Mouse (Mus musculus) thymus, adult 18-20 months (tissue): ENCODE measurements around the gene Efhd1.

Source experiments
- DNase-seq, 2 experiments: peaks; one replicate each; pipeline ENCODE4 v3.0.0; 2022; ENCODE audit warnings: mixed read lengths in 2 of 2

Gene Efhd1

DNA sequence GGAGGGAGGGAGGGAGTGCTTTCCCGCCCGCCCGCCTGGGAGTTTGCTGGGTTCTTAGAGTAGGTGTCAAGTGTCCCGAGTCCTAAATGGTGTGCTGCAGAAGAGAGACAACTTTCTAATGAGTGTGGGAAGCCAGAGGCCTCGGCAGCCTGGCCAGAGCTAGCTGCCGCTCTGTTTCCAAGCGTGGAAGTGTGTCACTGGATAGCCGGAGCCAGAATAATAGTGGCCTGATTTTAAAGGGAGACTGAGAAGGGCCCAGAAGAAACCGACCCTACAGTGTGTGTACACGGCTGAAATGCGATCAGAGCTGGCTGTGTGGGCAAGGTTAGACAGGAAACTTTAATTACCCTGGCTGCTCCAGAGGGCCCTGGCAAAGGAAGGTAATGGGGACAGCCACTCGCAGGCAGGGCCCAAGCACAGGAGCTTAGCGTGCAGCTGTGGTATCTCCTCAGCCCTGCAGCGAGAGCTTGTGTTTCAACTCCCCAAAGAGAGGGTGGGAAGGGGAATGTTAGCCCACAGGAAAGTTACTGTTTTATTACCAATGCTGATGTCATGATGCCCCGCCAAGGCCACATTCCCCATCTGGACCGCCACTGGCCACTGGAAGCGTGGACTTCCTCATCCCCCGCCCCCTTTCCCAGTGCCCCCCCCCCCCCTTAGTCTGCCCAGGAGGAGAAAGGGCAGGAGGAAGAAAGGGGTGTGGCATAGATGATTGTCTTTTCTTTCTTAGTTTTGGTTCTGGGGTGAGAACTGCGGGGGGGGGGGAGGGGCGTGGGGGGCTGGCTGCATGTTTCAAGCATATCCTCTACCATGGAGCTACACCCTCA is 6.7 kb downstream of the Efhd1 start:
- DNase-seq, result no peak

DNA sequence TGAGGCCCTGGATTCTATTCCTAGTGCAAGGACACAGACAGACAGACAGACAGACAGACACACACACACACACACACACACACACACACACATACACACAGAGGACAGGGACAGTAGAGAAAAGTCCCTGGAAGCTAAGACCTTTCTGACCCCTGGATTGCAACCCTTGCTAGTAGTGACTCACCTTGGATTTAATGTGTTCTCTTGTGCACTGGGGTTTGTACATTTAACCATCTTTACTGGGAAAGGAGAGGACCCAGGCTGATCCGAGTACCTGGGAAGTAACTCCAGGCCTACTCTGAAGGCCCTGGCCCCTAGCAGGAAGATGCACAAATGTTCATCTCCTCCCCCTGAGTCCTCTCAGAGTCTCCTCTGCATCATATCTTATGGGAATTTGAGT is 7.4 kb downstream of the Efhd1 start:
- DNase-seq, result no peak

DNA sequence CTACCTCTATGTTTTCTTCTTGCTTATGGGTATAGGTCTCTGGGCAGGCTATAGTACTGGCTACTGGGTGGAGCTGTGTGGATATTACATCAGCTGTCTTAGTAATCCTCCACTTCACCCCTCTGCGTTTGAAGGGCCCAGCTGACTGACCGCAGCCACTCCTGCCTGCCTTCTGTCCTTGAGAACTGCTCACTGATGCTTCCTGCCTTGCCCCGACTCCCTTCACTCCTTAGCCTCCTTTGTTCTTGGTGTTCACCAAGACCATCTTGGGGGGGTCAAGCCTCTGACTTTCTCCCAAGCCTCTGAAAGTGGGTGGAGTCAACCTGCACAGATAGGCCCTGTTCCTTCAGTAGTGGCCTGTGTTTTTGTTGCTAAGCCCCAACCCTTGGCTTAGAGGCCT is 8.3 kb downstream of the Efhd1 start:
- DNase-seq, result no peak

DNA sequence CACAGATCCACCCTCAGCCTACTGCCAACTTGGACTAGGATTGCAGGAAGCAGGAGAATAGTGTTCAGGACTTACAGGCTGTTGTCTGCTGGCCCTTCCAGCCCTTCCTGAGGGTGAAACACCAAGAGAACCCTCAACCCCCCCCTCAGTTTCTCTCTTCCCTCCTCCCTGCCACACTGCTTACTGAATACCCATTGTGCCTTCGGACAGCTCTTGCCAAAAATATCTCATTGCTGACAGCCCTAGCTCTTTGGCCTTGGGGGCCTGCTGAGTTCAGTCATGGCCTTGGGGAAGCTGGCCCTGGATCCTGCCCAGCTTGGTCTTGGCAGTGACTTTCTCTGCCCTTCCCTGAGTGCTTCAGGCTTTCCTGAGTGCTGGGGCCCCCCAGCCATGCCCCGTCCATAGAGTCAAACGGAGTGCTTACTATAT is 9.4 kb downstream of the Efhd1 start:
- DNase-seq, result no peak

DNA sequence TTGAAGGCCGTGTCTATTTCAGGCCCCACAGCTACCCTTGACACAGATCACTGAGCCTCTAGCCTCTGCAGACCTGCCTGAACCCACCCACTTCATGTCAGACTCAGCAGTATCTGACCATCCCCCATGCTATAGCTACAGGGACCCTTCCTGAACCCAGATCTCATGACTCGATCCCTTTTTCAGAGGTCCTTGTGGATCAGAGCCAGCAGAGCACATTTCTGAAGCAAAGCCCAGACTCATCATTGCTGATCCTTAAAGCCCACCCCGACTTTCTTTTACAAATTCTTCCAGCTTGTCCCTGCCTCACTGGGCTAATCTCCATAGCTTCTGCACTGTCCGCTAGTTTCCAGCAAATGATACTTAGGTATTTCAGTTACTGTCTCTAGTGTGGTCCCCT is 10.0 kb downstream of the Efhd1 start:
- no peak for DNase-seq

DNA sequence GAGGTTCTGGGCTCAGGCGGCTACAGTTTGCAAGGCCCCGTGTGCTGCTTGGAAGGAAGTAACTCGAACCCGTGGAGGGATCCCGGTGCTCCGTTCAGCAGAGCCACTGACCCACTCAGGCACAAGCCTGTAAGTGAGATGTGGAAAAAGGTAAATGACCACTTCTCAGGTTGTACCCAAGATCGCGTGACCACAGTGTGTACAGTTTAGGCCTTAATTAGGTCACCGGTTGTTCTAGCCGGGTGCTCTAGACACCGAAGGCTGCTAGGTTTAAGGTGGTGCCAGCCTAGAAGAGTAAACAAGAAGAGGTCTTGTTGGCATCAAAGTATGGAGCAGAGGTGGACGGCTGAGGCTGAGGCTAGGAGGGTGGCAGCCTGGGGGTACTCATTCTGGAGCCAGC is 11.0 kb downstream of the Efhd1 start:
- DNase-seq, result no peak

DNA sequence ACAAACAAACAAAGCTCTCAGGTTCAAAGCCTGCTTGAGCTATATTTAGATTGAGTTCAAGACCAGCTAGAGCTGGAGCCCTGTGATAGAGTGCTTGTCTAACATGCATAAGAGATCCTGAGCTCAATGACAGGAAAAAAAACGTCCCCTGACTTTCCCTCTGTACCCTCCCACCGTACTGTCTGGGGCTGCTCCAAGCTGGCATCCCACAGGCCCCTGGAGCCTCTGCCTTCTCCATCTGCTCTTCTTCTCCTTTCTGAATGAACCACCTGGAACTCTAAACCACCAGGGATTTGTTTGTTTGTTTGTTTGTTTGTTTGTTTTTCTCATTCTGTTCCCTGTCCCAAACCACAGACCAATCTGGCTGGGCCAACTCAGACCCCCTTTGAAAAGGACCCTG is 11.9 kb downstream of the Efhd1 start:
- DNase-seq, result no peak

DNA sequence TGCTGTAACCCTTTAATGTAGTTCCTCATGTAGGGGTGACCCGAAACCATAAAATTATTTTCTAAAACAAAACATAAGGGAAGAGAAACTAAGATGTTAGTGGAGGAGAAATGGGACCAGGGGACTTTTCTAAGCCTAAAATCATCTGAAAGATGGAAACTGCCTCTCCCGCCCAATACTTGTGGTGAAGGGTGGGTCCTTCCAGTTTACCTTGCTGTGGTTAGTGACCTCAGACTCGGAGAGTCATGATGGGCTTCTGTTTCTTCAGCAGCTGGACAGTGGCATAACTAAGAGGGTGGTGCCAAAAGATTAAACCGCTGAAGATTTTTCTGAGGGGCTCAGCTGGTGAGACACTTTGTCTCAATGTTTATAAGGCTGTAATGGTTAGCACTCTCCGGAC is 16.1 kb downstream of the Efhd1 start:
- no peak for DNase-seq

DNA sequence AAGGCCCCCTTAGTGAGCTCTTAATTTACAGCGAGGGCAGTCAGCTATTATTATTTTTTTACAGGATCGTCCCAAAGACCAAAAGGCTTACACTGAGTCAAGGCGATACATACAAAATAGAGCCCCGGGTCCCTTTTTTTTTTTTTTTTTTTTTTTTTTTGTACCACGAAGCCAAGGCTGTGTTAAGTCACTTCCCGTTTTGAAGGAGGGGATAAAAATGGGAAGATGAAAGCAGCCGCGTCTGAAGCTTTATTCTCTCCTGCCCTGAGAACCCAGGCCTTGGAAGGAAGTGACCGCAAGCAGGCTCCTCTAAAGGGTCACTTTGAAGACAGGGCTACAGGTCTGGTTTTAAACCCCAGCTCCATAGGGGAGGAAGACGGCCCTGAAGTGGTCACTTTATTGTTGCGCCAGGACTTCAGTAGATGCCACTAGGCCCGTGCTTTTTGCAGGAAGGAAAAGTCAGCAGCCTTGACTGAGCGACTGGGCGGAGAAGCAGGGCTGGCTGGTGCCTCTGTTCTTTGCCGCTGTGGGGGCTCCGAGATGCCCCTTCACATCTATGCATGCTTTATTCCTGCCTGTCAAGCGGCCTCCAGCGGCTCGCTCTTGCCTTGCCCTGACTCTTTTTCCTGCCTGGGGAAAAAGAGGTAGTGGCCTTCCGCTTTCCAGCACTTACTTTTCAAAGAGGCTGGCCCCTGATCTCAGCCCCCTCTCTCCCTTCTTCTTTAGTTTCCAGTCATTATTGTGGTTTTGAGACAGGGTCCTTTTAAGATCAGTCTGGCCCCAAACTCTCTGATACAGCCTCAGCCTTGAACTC is 17.6 kb downstream of the Efhd1 start:
- DNase-seq, result no peak

DNA sequence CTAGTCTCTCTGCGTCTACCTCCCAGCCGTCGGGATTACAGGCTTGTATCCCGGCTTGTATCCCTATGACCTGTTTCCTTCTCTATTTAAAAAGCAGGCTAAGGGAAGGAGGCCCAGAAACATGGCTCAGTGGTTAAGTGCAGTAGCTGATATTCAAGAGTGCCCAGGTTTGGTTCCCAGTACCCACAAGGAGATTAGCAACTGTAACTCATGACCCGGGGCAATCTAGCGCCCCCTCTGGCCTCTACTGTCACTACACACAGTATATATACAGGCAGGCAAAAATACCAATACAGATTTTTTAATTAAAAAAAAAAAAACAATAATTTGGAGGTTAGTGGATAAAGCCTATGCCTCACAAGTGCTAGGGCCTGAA is 18.2 kb downstream of the Efhd1 start:
- DNase-seq, result no peak

DNA sequence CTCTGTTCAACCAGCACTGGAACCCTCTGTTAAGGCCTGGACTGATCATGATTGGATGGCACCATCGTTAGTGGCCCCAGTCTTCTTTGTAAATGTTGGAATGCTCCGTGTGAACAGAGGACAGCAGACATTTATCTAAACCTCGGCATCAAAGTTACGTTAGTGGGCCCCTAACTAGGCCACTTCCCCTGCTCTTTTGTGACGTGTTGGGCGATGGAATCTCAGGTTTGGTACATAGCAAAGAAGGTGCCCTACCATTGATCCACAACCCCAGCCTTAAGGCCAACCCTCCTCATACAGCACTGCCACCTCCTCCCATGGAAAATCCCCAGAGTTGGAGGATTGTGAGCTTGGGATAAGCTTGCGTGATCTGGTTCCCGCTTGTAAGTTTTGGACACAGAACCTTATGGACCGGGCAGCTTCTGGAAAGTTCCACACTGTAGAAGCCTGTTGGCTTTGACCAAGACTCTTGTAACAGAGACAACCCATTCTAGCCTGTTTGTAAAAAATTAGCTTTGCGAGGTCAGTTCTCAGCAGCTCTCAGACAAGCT is 19.3 kb downstream of the Efhd1 start:
- DNase-seq, result no peak

DNA sequence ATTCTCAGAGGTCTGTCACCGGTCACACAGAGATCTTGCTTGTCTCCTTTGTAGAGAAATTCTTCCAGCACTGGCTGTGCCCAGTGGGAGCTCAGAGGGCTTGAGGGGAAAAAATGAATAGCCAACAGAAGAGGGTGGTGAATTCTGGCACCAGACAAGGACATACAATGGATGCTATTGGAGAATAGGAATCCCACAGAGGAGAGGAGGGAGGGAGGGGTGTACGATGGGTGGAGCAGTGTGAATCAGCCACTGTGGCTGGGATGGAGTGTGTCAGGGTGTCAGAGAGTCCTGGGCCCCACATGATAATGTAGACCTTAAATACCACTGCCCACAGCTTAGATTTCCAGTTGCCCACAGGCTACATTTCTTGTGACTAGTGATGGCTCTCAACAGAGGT is 22.9 kb downstream of the Efhd1 start:
- DNase-seq, result no peak

DNA sequence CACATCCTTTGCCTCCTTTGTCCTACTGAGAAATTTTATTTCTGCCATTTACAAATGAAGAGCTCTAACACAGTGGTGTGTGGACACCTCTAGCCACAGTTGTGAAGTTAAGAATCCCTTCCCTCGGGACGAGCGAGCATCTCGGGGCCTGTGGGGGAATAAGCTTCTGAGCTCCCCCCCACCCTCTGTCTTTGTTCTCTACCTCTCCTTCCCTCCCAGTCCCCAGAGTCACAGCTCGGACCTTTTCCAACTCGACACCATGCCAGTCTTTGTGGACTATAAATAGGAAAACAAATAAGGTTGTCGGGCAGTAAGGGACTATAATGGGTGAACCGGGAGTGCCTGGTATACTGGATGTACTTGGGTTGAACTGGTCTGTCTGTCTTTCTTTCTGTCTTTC is 27.3 kb downstream of the Efhd1 start:
- no peak for DNase-seq

DNA sequence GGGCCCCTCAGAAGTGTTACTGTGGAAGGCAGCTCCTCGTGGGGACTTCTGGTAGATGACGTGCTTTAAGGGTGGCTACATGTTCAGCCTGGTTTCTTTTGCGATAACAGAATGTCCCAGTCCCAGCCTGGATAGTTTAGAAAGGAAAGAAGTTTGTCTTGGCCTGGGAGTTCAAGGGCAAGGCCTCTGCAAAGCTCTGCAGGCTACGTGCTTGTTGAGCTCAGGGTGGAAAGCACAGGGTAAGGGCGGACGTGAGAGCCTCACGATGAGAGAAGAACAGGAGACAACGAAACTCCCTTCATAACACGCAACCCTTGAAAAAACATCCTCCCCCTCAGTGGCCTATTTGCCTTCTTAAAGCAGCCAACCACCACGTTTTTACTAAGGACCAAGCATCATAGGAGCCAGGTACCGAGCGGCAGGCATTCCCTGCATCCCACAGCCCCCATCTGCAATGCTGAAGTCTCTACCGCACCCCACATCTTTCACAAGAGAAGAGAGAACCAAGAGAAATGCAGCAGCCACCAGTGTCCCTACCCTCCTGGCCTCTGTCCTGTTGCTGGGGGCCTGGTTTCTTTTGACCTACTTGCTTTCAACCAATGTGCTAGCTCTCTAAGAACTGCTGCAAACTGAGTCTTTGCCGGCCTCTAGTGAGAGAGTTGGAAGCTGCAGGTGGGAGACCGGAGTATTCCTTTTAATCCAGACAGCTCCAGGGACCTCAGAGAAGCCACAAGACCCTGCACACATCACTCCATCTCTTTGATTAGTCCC is 28.4 kb downstream of the Efhd1 start:
- no peak for DNase-seq

DNA sequence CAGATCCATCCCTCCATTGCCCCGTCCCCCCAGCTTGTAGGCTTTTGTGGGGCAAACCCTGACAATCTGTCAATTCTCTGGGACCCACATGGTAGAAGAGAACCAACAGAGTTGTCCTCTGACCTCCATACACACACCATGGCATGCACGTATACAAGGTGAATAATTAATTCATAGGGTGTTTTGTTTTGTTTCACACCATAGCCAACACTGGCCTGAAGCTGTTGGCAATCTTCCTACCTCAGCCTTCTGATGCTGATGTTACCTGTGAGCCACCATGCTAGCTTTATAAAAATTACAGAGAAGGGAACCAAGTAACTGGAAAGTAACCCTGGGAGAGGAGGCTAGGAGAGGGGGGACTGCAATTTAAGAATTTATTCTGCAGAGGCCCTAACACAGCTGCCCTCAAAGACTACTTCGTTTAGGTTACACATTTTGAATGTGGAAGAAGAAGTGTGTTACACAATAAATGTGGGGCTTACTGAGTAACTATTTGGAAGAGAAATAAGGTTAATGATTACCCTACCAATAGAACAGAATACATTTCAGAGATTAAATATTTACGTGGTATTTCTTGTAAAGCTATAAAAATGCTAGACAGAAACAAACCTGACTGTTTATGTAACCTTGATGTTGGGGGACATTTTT is 30.0 kb downstream of the Efhd1 start:
- no peak for DNase-seq

DNA sequence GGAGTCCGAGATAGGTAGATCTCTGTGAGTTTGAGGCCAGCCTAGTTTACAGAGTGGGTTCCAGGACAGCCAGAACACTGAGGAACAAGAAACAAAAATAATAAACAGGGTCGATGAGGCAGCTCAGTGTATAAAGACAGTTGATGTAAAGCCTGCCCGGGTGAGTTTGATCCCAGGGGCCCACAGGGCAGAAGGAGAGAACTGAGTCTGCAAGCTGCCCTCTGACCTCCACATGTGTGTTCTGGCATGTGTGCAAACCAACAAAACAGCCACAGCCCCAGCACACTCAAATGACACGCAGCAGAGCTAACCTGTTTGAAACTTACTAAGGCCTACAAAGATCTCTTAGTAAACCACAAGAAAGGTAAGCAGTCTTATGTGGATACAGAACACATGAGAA is 30.8 kb downstream of the Efhd1 start:
- DNase-seq, result no peak

DNA sequence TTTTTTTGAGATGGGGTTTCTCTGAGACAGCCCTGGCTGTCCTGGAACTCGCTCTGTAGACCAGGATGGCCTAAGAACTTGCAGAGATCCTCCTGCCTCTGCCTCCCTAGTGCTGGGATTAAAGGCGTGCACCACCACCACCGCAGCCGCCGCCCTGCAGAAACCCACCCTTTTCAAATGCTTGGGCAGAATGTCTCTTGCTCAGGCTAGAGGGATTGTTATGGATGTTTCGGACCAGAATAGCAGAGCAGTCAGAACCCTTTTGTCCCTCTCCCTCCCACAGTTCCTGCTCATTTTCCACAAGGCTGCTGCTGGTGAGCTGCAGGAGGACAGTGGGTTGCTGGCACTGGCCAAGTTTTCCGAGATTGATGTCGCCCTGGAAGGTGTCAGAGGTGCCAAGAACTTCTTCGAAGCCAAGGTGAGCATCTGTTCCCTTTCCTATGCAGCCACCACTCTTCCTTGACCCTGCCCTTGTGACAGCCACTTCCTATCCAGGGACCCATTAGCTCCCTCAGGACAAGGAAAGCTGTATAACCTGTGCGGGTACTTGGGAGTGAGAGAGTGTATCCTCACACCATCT is 33.3 kb downstream of the Efhd1 start:
- DNase-seq, result no peak

DNA sequence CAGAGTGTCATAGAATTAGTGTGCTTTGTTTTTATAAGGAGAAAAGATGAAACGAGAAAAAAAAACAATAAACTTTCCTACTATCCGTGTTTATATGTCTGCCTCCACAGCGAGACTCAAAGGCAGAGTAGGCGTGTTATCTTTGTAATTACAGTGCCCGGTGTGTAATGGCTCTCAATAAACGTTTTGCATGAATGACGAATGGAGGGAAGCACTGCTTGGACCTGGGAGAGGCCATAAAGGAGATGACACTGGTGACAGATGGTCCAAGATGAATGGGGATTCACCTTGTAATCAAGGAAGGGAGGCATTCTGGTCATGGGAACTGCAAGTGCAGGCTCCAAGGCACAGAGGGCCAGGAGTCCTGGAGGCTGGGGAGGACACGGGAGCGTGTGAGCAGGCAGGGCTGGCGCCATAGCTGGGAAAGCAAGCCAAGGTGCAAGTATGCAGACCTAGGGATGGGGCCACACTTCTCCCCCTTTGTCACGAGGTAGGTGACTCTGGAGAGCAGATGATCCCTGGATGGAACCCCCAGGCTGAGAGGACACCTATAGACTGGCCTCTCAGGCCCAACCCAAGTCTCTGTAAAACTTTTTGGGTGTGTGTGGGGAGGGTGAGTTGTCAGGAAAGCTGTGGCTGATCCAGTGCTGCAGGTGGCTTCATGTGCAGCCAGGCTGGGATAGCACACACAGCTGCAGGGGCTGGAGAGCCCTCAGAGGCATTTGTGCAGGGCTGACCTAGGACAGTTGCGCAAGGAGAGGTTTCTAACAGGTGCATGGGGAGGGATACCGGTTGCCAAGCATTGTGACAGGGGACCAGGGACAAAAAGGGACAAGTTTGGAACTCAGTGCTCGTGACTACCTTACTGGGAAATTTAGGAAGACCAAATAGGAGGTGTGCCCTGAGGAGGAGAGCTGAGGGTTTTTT is 36.5 kb downstream of the Efhd1 start:
- DNase-seq, result no peak

DNA sequence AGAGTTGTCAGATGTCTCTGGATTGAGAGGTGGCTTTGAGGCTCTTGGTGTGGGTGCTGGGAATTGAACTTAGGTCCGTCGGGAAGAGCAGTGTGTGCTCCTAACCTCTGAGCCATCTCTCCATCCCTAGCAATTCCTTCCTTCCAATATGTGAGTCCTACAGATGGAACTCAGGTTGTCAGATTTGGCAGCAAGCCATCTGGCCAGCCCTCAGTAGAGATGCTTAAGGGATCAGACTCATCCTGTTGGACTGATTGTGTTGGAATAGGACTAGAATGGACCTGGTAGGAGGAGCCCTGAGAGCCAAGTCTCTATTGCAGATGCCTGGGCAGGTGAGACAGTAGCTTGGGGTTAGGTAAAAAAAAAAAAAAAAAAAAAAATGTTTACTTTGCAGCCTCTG is 37.8 kb downstream of the Efhd1 start:
- no peak for DNase-seq

DNA sequence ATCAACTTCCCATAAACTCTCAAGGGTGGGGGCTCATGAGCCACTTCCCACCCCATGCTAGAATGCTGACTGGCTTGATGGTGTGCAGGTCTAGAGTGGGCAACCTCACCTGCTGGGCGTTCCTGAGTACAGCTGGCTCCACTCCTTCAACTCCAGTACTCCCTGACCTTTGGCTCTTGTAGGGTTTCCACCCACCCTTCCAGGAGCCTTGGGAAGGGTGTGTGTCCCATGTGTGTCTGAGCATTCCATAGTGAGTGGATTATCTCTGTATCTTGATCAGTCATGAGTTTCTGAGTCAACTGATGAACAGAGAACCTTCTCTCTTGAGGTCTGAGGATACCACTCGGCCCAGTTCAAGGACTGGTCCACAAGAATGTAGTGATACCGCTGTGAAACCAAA is 44.8 kb downstream of the Efhd1 start:
- no peak for DNase-seq

DNA sequence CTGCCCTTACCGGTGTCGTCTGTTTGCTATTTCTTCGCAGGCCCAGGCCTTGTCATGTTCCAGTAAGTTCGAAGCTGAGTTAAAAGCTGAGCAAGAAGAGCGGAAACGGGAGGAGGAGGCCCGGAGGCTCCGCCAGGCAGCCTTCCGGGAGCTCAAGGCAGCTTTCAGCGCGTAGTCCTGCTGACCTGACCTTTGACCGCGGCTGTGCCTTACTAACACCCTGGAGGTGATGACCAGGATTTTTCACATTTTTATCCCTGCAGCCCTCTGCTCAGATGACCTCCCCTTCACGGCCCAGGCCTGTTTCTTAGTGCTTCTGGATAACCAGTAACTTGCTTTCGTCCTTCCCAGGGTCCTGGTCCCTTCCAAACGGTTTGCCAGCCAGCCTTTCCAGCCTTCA is 45.5 kb downstream of the Efhd1 start:
- DNase-seq, result no peak
